Mouse (Mus musculus): ENCODE measurements around the gene Six5. TPM values are rescaled to one million over a fixed set of nuclear protein-coding genes. Genes with fewer than 3 reads are reported as not detected.
"Not testable (repeated sequence)": the region's sequence is repeated elsewhere in the genome, so short reads cannot be mapped to it uniquely, and the experiment has no call there.

The Six5 gene
- polyA plus RNA-seq, 1 experiment = 20.0 TPM

- Histone ChIP-seq H3K27ac (ENCODE audit: control insufficient read depth, insufficient read depth, low read length) (no peak overlapping the region), H3K4me1 (replicated peaks; ENCODE audit: control insufficient read depth, insufficient read depth, low read length) (no peaks in the 10 kb centered on the region), H3K4me3 (ENCODE audit: control insufficient read depth, insufficient read depth, low read length) (no peak overlapping the region), H3K36me3 (ENCODE audit: control insufficient read depth, insufficient read depth, low read length) (no peaks in the 10 kb centered on the region), H3K27me3 (ENCODE audit: control insufficient read depth, insufficient read depth, low read length) (no peaks in the 10 kb centered on the region)
- WGBS = 71% methylated on average over 10 of the region's 10 CpGs
- no peak for DNase-seq
- TF ChIP-seq POLR2A (IDR thresholded peaks at IDR 0.05; ENCODE audit: control insufficient read depth, extremely low read depth, insufficient read depth, low read length, poor library complexity) (no peak), CTCF (IDR thresholded peaks at IDR 0.05; ENCODE audit: borderline replicate concordance, control insufficient read depth, extremely low read depth, insufficient read depth, low read length, poor library complexity) (no peak)
These were observed 37.0 kb upstream of the Six5 start for GRCm38 (mm10) chr7:19057405-19057804.

GRCm38 (mm10) chr7:19065896-19066295 is 28.5 kb upstream of the Six5 start:
- WGBS = 57% methylated on average over 13 of the region's 13 CpGs
- TF ChIP-seq POLR2A (IDR thresholded peaks at IDR 0.05; ENCODE audit: control insufficient read depth, extremely low read depth, insufficient read depth, low read length, poor library complexity) (no peak), CTCF (IDR thresholded peaks at IDR 0.05; ENCODE audit: borderline replicate concordance, control insufficient read depth, extremely low read depth, insufficient read depth, low read length, poor library complexity) (no peak)
- no peak overlapping the region for H3K4me3 ChIP-seq (ENCODE audit: control insufficient read depth, insufficient read depth, low read length)

GRCm38 (mm10) chr7:19067063-19067462 is 27.3 kb upstream of the Six5 start:
- Histone ChIP-seq H3K4me3 (ENCODE audit: control insufficient read depth, insufficient read depth, low read length) (no peak overlapping the region), H3K27me3 (ENCODE audit: control insufficient read depth, insufficient read depth, low read length) (peaks cover 8% of the 10 kb centered on the region; the same call in 1 of the 2 replicates), H3K36me3 (ENCODE audit: control insufficient read depth, insufficient read depth, low read length) (no peaks in the 10 kb centered on the region), H3K27ac (ENCODE audit: control insufficient read depth, insufficient read depth, low read length) (no peak overlapping the region), H3K4me1 (replicated peaks; ENCODE audit: control insufficient read depth, insufficient read depth, low read length) (no peaks in the 10 kb centered on the region)
- 34% methylated on average over 14 of the region's 14 CpGs for WGBS
- no peak for TF ChIP-seq POLR2A (IDR thresholded peaks at IDR 0.05; ENCODE audit: control insufficient read depth, extremely low read depth, insufficient read depth, low read length, poor library complexity)
- no peak for TF ChIP-seq CTCF (IDR thresholded peaks at IDR 0.05; ENCODE audit: borderline replicate concordance, control insufficient read depth, extremely low read depth, insufficient read depth, low read length, poor library complexity)
- DNase-seq = no peak

More at GRCm38 (mm10) chr7:19065896-19066295, 28.5 kb upstream of the Six5 start:
- H3K4me1 ChIP-seq (replicated peaks; ENCODE audit: control insufficient read depth, insufficient read depth, low read length) = no peaks in the 10 kb centered on the region
- no peak for DNase-seq
- peaks cover 8% of the 10 kb centered on the region; the same call in 1 of the 2 replicates for H3K27me3 ChIP-seq (ENCODE audit: control insufficient read depth, insufficient read depth, low read length)
- no peak overlapping the region for H3K27ac ChIP-seq (ENCODE audit: control insufficient read depth, insufficient read depth, low read length)
- no peaks in the 10 kb centered on the region for H3K36me3 ChIP-seq (ENCODE audit: control insufficient read depth, insufficient read depth, low read length)

GRCm38 (mm10) chr7:19067935-19068334 is 26.5 kb upstream of the Six5 start:
- no peak for TF ChIP-seq POLR2A (IDR thresholded peaks at IDR 0.05; ENCODE audit: control insufficient read depth, extremely low read depth, insufficient read depth, low read length, poor library complexity)
- no peak for TF ChIP-seq CTCF (IDR thresholded peaks at IDR 0.05; ENCODE audit: borderline replicate concordance, control insufficient read depth, extremely low read depth, insufficient read depth, low read length, poor library complexity)
- DNase-seq = no peak
- H3K36me3 ChIP-seq (ENCODE audit: control insufficient read depth, insufficient read depth, low read length) = no peaks in the 10 kb centered on the region
- 73% methylated on average over 13 of the region's 14 CpGs for WGBS
- no peak overlapping the region for H3K4me3 ChIP-seq (ENCODE audit: control insufficient read depth, insufficient read depth, low read length)
- H3K27me3 ChIP-seq (ENCODE audit: control insufficient read depth, insufficient read depth, low read length) = peaks cover 9% of the 10 kb centered on the region; the same call in 1 of the 2 replicates
- no peak overlapping the region for H3K27ac ChIP-seq (ENCODE audit: control insufficient read depth, insufficient read depth, low read length)
- H3K4me1 ChIP-seq (replicated peaks; ENCODE audit: control insufficient read depth, insufficient read depth, low read length) = no peaks in the 10 kb centered on the region

GRCm38 (mm10) chr7:19068707-19069106 is 25.7 kb upstream of the Six5 start:
- H3K4me1 ChIP-seq (replicated peaks; ENCODE audit: control insufficient read depth, insufficient read depth, low read length) = no peaks in the 10 kb centered on the region
- H3K4me3 ChIP-seq (ENCODE audit: control insufficient read depth, insufficient read depth, low read length) = no peak overlapping the region
- H3K27ac ChIP-seq (ENCODE audit: control insufficient read depth, insufficient read depth, low read length) = no peak overlapping the region
- peaks cover 13% of the 10 kb centered on the region; the same call in 1 of the 2 replicates for H3K27me3 ChIP-seq (ENCODE audit: control insufficient read depth, insufficient read depth, low read length)
- H3K36me3 ChIP-seq (ENCODE audit: control insufficient read depth, insufficient read depth, low read length) = no peaks in the 10 kb centered on the region
- 0% methylated on average over 2 of the region's 2 CpGs for WGBS
- TF ChIP-seq CTCF (IDR thresholded peaks at IDR 0.05; ENCODE audit: borderline replicate concordance, control insufficient read depth, extremely low read depth, insufficient read depth, low read length, poor library complexity) (no peak), POLR2A (IDR thresholded peaks at IDR 0.05; ENCODE audit: control insufficient read depth, extremely low read depth, insufficient read depth, low read length, poor library complexity) (no peak)
- DNase-seq = peak; percentile 78

- no peaks in the 10 kb centered on the region for H3K4me1 ChIP-seq (replicated peaks; ENCODE audit: control insufficient read depth, insufficient read depth, low read length)
- no peak for DNase-seq
- no peak overlapping the region for H3K27ac ChIP-seq (ENCODE audit: control insufficient read depth, insufficient read depth, low read length)
- WGBS = 52% methylated on average over 3 of the region's 3 CpGs
- H3K36me3 ChIP-seq (ENCODE audit: control insufficient read depth, insufficient read depth, low read length) = no peaks in the 10 kb centered on the region
- no peak overlapping the region for H3K4me3 ChIP-seq (ENCODE audit: control insufficient read depth, insufficient read depth, low read length)
- H3K27me3 ChIP-seq (ENCODE audit: control insufficient read depth, insufficient read depth, low read length) = peaks cover 10% of the 10 kb centered on the region; the same call in 1 of the 2 replicates
- TF ChIP-seq POLR2A (IDR thresholded peaks at IDR 0.05; ENCODE audit: control insufficient read depth, extremely low read depth, insufficient read depth, low read length, poor library complexity) = no peak
- no peak for TF ChIP-seq CTCF (IDR thresholded peaks at IDR 0.05; ENCODE audit: borderline replicate concordance, control insufficient read depth, extremely low read depth, insufficient read depth, low read length, poor library complexity)
These were observed 24.9 kb upstream of the Six5 start for GRCm38 (mm10) chr7:19069500-19069899.

- not testable (repeated sequence) for H3K36me3 ChIP-seq (ENCODE audit: control insufficient read depth, insufficient read depth, low read length); H3K27ac ChIP-seq (ENCODE audit: control insufficient read depth, insufficient read depth, low read length); H3K4me1 ChIP-seq (replicated peaks; ENCODE audit: control insufficient read depth, insufficient read depth, low read length); H3K27me3 ChIP-seq (ENCODE audit: control insufficient read depth, insufficient read depth, low read length); H3K4me3 ChIP-seq (ENCODE audit: control insufficient read depth, insufficient read depth, low read length); DNase-seq
- WGBS = 37% methylated on average over 3 of the region's 3 CpGs
These were observed 23.4 kb upstream of the Six5 start for GRCm38 (mm10) chr7:19071024-19071423.

All from thymus, adult 2 months (tissue).